1 mouse cellular context compared by ENCODE assay signal in the genomic region with DNA sequence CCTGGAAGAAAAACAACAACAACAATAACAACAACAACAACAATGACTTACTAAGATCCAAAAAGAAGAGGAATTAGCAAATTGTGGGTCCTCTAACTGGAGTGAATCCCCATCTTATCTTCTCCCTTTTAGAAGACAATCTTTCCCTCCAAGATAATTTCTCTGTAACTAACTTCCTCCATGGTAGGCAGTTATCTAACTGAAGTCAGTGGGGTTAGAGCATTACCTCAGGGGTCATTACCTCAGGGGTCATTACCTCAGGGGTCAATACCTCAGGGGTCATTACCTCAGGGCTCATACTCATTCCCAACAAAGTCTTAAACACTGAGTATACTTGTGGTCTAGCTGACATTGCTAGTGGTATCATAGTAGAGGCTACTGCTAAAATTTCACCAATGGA.
TF ChIP-seq lines count a peak whose summit lies in the region.

No protein-coding gene starts in this region.

TF ChIP-seq in MEL, 35 proteins besides CTCF, POLR2A, EP300 and RAD21 (continued from another document):
- no peak for TF ChIP-seq USF2 (IDR thresholded peaks at IDR 0.05; ENCODE audit: borderline replicate concordance in 1 of 2, insufficient read depth in 1 of 2, low read depth in 1 of 2, low read length in 2 of 2)
- TF ChIP-seq RCOR1 (IDR thresholded peaks at IDR 0.05; ENCODE audit: low read depth, low read length) = peak; percentile 84
- TF ChIP-seq POLR2AphosphoS5 (IDR thresholded peaks at IDR 0.05; ENCODE audit: borderline replicate concordance, low read depth, low read length) = no peak
- peak; percentile 83 for TF ChIP-seq ETS1 (IDR thresholded peaks at IDR 0.05; ENCODE audit: low read depth, low read length)
- peak; percentile 74 for TF ChIP-seq MYB (IDR thresholded peaks at IDR 0.05; ENCODE audit: low read depth, low read length)
